Mouse (Mus musculus): Measurements from ENCODE around the gene Nipal1. TPM values are rescaled to one million over a fixed set of nuclear protein-coding genes. Genes with fewer than 3 reads are reported as not detected.
A peak's percentile ranks its signal among the peaks of the same experiment; 100 is the strongest.

The Nipal1 gene
- polyA plus RNA-seq, 1 experiment from 2014 or later: 40.0 TPM

DNA sequence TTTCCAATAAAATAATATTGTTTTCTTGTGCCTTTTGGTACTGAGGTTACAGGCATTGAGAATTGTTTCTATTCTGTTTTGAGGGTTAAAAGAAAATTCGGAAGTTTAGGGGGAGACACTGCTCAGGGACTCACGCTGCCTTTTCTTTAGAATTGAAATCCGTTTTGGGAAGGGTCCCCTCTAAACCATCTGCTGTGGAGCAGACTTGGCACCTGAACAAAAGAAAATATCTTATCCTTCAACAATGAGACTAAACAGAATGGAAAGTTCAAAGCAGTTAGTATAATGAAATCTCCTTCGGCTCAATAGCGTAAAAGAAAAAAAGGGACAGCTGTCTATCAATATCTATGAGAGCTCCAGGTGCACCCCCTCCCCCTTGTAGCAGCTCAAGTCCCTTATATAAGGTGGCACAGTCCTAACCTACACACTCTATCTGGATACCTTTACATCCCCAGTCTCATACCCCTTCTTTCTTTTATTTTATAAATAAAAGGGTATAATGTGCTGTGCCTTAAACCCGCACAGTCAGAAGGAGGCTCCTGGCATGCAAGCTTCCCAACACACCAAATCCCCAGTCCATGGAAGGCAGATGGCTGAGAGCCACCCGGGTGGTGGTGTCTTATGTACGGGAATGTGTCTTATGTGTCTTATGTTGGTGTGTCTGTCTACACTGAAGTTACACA lies 23.6 kb downstream of the Nipal1 start:
- H3K4me1 ChIP-seq (replicated peaks; ENCODE audit: control insufficient read depth, insufficient read depth, low read length): no peaks in the 10 kb centered on the region
- 0 out of 2 replicates have a peak, but pooled peaks cover 5% of the 10 kb centered on the region for H3K36me3 ChIP-seq (ENCODE audit: control insufficient read depth, insufficient read depth)
- H3K9me3 ChIP-seq (ENCODE audit: control insufficient read depth): no peaks in the 10 kb centered on the region
- no peak for ATAC-seq
- no peak overlapping the region for H3K9ac ChIP-seq (ENCODE audit: low read depth, low read length)
- no peak overlapping the region for H3K4me2 ChIP-seq (replicated peaks; ENCODE audit: low read depth)
- H3K4me3 ChIP-seq (ENCODE audit: low read depth, low read length): no peak overlapping the region
- no peaks in the 10 kb centered on the region for H3K27me3 ChIP-seq (replicated peaks; ENCODE audit: control insufficient read depth, insufficient read depth, low read length)
- no peak for TF ChIP-seq CTCF (IDR thresholded peaks at IDR 0.05; ENCODE audit: low read depth)
- no peak overlapping the region for H3K27ac ChIP-seq (ENCODE audit: low read depth, low read length)
- WGBS: 83% methylated on average over 8 of the region's 8 CpGs

DNA sequence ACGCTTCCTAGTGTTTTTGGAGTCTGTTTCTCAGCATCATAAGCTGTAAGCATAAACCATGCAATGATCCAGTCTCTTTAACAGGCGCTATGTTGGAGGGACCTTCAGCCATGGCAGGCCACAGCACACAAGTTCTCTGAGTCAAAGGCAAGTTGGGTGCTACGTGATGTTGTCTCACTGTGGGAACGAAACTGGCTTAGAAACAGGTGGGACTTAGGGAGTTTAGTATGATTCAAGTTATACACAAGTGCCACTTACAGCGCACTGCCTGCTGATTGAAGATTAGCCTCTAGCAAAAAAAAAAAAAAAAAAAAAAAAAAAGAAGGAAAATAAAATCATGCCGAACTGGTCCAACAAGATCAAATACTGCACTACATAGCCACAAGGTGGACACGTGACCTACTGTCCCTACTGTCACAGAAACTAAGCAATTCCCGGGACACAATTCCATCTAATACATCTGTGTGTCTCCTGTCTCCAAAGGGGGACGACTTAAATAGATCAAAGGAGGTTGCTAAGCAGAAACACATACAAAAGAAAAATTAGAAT lies 27.5 kb downstream of the Nipal1 start:
- peak; percentile 43 for ATAC-seq
- Histone ChIP-seq H3K36me3 (ENCODE audit: control insufficient read depth, insufficient read depth) (no peaks in the 10 kb centered on the region), H3K27ac (ENCODE audit: low read depth, low read length) (no peak overlapping the region), H3K9me3 (ENCODE audit: control insufficient read depth) (no peaks in the 10 kb centered on the region), H3K4me3 (ENCODE audit: low read depth, low read length) (no peak overlapping the region), H3K4me2 (replicated peaks; ENCODE audit: low read depth) (no peak overlapping the region), H3K9ac (ENCODE audit: low read depth, low read length) (no peak overlapping the region), H3K27me3 (replicated peaks; ENCODE audit: control insufficient read depth, insufficient read depth, low read length) (no peaks in the 10 kb centered on the region), H3K4me1 (replicated peaks; ENCODE audit: control insufficient read depth, insufficient read depth, low read length) (no peaks in the 10 kb centered on the region)
- TF ChIP-seq CTCF (IDR thresholded peaks at IDR 0.05; ENCODE audit: low read depth): 0 out of 2 replicates have a peak, but pooled peaks have one; percentile 13
- 52% methylated on average over 9 of the region's 9 CpGs for WGBS

DNA sequence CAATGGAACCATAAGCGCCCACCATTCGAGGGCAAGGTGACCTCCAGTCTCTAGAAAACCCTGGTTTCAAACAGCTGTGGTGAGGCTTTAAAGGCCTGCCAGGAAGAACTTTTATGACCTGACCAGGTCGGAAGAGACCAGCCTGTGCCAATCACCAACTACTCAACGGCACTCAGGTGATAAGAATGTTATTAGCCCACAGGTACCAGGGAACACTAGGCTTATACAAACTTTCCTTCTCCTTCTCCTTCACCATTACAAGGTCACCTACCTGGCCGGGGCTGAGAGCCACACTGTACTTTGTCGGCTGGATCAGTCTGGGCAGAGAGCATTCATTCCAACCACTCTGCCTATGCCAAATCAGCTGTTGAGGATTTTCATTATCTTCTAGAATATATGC lies 33.9 kb downstream of the Nipal1 start:
- no peaks in the 10 kb centered on the region for H3K9me3 ChIP-seq (ENCODE audit: control insufficient read depth)
- TF ChIP-seq CTCF (IDR thresholded peaks at IDR 0.05; ENCODE audit: low read depth): no peak
- H3K4me1 ChIP-seq (replicated peaks; ENCODE audit: control insufficient read depth, insufficient read depth, low read length): no peaks in the 10 kb centered on the region
- WGBS: 36% methylated on average over 6 of the region's 6 CpGs
- no peak overlapping the region for H3K9ac ChIP-seq (ENCODE audit: low read depth, low read length)
- no peaks in the 10 kb centered on the region for H3K27me3 ChIP-seq (replicated peaks; ENCODE audit: control insufficient read depth, insufficient read depth, low read length)
- no peak overlapping the region for H3K27ac ChIP-seq (ENCODE audit: low read depth, low read length)
- no peaks in the 10 kb centered on the region for H3K36me3 ChIP-seq (ENCODE audit: control insufficient read depth, insufficient read depth)
- no peak overlapping the region for H3K4me2 ChIP-seq (replicated peaks; ENCODE audit: low read depth)
- ATAC-seq: peak; percentile 51
- H3K4me3 ChIP-seq (ENCODE audit: low read depth, low read length): no peak overlapping the region

DNA sequence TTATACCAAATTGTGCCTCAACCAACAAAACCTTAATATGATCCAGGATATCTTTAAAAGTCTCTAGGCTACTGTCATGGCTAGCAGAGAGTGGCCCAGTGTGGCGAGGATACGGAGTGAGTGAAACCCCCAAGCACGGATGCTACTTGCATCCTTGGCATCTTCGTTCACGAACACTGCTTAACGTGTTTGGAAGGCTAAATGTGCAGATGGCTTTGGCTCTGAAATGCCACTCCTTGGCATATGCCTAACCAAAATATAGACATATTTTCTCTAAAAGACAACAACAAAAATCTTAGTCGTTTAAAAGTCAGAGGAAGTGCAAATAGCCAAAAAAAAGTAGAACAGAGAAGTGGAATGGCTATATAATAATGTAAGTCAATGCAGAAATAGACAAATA lies 42.0 kb downstream of the Nipal1 start:
- no peak for ATAC-seq
- no peaks in the 10 kb centered on the region for H3K9me3 ChIP-seq (ENCODE audit: control insufficient read depth)
- no peaks in the 10 kb centered on the region for H3K36me3 ChIP-seq (ENCODE audit: control insufficient read depth, insufficient read depth)
- no peaks in the 10 kb centered on the region for H3K27me3 ChIP-seq (replicated peaks; ENCODE audit: control insufficient read depth, insufficient read depth, low read length)
- H3K4me3 ChIP-seq (ENCODE audit: low read depth, low read length): no peak overlapping the region
- 92% methylated on average over 7 of the region's 7 CpGs for WGBS
- no peak overlapping the region for H3K4me2 ChIP-seq (replicated peaks; ENCODE audit: low read depth)
- no peak overlapping the region for H3K27ac ChIP-seq (ENCODE audit: low read depth, low read length)
- H3K9ac ChIP-seq (ENCODE audit: low read depth, low read length): no peak overlapping the region
- no peak for TF ChIP-seq CTCF (IDR thresholded peaks at IDR 0.05; ENCODE audit: low read depth)
- H3K4me1 ChIP-seq (replicated peaks; ENCODE audit: control insufficient read depth, insufficient read depth, low read length): no peaks in the 10 kb centered on the region

DNA sequence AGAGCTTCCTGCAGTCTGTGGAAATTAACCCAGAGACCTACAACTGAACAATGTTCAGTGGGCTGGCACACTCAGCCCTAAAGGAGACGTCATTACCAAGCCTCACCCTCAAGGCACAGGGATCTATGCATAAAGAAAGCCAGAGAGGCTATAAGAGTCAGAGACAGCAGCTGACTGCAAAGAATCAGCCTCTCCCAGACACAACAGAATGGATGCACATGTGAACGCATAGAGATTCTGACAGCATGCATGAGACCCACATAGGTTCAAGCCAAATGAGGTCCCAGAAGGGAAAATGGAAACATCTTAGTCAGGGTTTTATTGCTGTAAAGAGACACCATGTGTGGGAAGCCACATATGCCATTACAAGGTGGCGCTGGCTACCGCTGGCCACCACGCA lies 42.9 kb downstream of the Nipal1 start:
- H3K27ac ChIP-seq (ENCODE audit: low read depth, low read length): no peak overlapping the region
- TF ChIP-seq CTCF (IDR thresholded peaks at IDR 0.05; ENCODE audit: low read depth): no peak
- ATAC-seq: no peak
- no peak overlapping the region for H3K4me3 ChIP-seq (ENCODE audit: low read depth, low read length)
- 95% methylated on average over 5 of the region's 5 CpGs for WGBS
- H3K27me3 ChIP-seq (replicated peaks; ENCODE audit: control insufficient read depth, insufficient read depth, low read length): no peaks in the 10 kb centered on the region
- no peaks in the 10 kb centered on the region for H3K9me3 ChIP-seq (ENCODE audit: control insufficient read depth)
- no peak overlapping the region for H3K9ac ChIP-seq (ENCODE audit: low read depth, low read length)
- no peaks in the 10 kb centered on the region for H3K4me1 ChIP-seq (replicated peaks; ENCODE audit: control insufficient read depth, insufficient read depth, low read length)
- H3K4me2 ChIP-seq (replicated peaks; ENCODE audit: low read depth): no peak overlapping the region
- no peaks in the 10 kb centered on the region for H3K36me3 ChIP-seq (ENCODE audit: control insufficient read depth, insufficient read depth)

DNA sequence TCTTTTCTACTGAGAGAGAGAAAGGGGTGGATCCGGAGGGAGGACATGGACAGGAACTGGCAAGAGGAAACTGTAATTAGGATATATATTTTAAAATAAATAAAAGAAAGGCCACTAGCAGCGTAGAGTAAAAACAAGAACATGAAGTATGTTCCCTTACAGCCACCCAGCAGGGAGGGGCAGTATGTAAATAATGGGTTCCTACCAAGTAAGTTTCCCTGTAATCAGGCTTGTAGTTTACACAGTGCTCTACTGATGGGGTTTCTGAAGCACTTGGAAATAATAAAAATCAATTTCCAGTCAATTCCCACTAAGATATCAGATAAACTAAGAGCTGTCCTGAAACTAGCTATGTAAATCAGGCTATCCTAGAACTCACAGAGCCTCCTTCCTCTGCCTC lies 47.1 kb downstream of the Nipal1 start:
- Histone ChIP-seq H3K4me1 (replicated peaks; ENCODE audit: control insufficient read depth, insufficient read depth, low read length) (0 out of 2 replicates have a peak, but pooled peaks cover 3% of the 10 kb centered on the region), H3K27me3 (replicated peaks; ENCODE audit: control insufficient read depth, insufficient read depth, low read length) (no peaks in the 10 kb centered on the region), H3K36me3 (ENCODE audit: control insufficient read depth, insufficient read depth) (no peaks in the 10 kb centered on the region), H3K4me2 (replicated peaks; ENCODE audit: low read depth) (no peak overlapping the region), H3K9ac (ENCODE audit: low read depth, low read length) (no peak overlapping the region), H3K4me3 (ENCODE audit: low read depth, low read length) (no peak overlapping the region), H3K27ac (ENCODE audit: low read depth, low read length) (no peak overlapping the region), H3K9me3 (ENCODE audit: control insufficient read depth) (no peaks in the 10 kb centered on the region)
- WGBS: 36% methylated on average over 2 of the region's 2 CpGs
- no peak for ATAC-seq
- TF ChIP-seq CTCF (IDR thresholded peaks at IDR 0.05; ENCODE audit: low read depth): no peak
